Mouse (Mus musculus) layer of hippocampus, adult 8-10 months (tissue): ENCODE data around the gene 4930568D16Rik. TPM values are rescaled to one million over a fixed set of nuclear protein-coding genes. Genes with fewer than 3 reads are reported as not detected.

Experiments
- total RNA-seq, 4 experiments: library from RNA; stranded (reverse); gene quantifications; 2 replicates each; pipeline ENCODE4 v1.2.4; 2022

The 4930568D16Rik gene
- total RNA-seq, 4 experiments from 2014 or later, result not detected

Other genes starting within 250 kb of the 4930568D16Rik start
- 100 to 1,000 TPM; 215 to 240 (median 217) TPM for gene Rab14, start 166.6 kb downstream of the 4930568D16Rik start, total RNA-seq
- 10 to 100 TPM; 41.3 to 77.4 (median 60.0) TPM for gene Gsn, start 111.3 kb downstream of the 4930568D16Rik start, total RNA-seq
- gene Stom, start 30.8 kb downstream of the 4930568D16Rik start, total RNA-seq, result 10 to 100 TPM in 2 of 4 experiments, 1 to 10 TPM in 2; 9.5 to 13.6 (median 11.3) TPM
- not detected for gene 4930402F06Rik, start 29.4 kb upstream of the 4930568D16Rik start, total RNA-seq
- gene Ggta1, start 95.5 kb upstream of the 4930568D16Rik start, total RNA-seq, result 10 to 100 TPM in 2 of 4 experiments, 1 to 10 TPM in 2; 2.6 to 16.0 (median 6.7) TPM
- gene Dab2ip, start 190.5 kb upstream of the 4930568D16Rik start, total RNA-seq, result 10 to 100 TPM; 87.5 to 90.5 (median 89.7) TPM